Mouse (Mus musculus) gastrocnemius, adult 2 months (tissue): ENCODE results near the gene Ccnjl. TPM values are rescaled to one million over a fixed set of nuclear protein-coding genes. Genes with fewer than 3 reads are reported as not detected.

Experiments
- DNase-seq: peaks from one replicate; pipeline ENCODE4 v3.0.0; 2022
- H3K27ac ChIP-seq: fragments of 200-600 bp; 2 replicates; pipeline ENCODE4 v1.8.1; 2022; ENCODE audit warnings: mild to moderate bottlenecking
- H3K4me3 ChIP-seq: fragments of 200-600 bp; 2 replicates; pipeline ENCODE4 v1.8.1; 2022; ENCODE audit warnings: mild to moderate bottlenecking, moderate library complexity
- CTCF ChIP-seq: fragments of 200-600 bp; IDR thresholded peaks from 2 replicates; pipeline ENCODE4 v1.8.1; 2022; ENCODE audit warnings: antibody characterized with exemption, mild to moderate bottlenecking, moderate library complexity
- intact Hi-C: fragments of 180-260 bp; cut with DNase I; formaldehyde crosslinking; loops from one replicate; pipeline ENCODE4 v1.15.1; 2025
- long read RNA-seq, 2 experiments: library from polyadenylated mRNA; stranded (forward); transcript quantifications; one replicate each; pipeline ENCODE4 v2.0.0; 2021
- total RNA-seq, 2 experiments: library from RNA; stranded (reverse); gene quantifications; 2 replicates each; pipeline ENCODE4 v1.2.3; 2021

Gene Ccnjl
- under 1 TPM in 1 of 2 experiments, not detected in 1; 0.33 TPM for total RNA-seq
- long read RNA-seq, experiment 1: 0 reads
- long read RNA-seq, experiment 2: 0 reads

- DNase-seq: peak; percentile 59
- Histone ChIP-seq H3K4me3 (peak within 1 kb of the TSS; percentile 83), H3K27ac (peak within 1 kb of the TSS; percentile 44)
- intact Hi-C loops: no loop called here
- peak; percentile 43 for TF ChIP-seq CTCF
Observed at GRCm38 (mm10) chr11:43528683-43529499, at the start of gene Ccnjl. Gene Ccnjl (plus strand): TSS chr11:43528784.

DNA sequence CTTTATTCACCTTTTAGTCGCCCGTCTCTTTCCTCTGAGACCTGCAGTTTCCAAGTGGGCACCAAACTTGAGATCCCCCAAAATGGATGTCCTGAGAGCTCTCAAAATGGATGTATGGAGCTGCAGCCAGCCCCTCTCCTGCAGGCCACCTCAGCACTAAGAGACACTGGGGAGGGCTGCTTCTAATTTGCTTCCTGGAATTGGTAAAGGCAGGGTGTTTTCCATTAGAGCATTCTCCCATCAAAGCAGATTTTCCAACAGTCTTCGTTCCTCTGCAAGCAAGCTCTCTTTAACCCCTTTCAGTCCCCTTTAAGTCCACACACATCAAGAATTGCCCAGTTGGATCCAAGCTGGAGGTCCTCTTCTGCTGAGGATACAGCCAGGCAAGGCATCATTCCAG lies 49.2 kb upstream of the Ccnjl start:
- no peak for TF ChIP-seq CTCF
- 0 out of 2 replicates have a peak overlapping the region, but pooled peaks have one; percentile 8 for H3K27ac ChIP-seq

DNA sequence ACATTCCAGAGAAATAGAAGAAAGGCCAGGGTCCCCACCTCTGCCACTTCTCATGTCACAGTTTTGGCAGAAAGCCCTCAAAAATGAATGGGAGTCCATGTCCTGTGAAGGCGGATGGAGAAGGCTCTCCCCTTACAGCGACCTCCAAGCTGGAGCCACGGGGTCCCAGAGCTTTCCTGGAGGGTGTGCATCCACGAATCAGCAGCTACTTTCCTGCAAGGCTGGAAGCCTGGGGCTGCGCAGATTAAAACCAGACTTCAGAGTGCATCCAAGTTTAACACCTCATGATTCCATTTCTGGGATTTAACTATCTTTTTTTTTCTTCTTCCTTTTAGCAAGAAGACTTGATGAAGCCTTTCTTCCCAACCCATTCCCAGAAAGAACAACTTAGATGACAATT lies 48.0 kb upstream of the Ccnjl start:
- H3K27ac ChIP-seq: no peak overlapping the region; the same call in 1 of the 2 replicates
- no peak overlapping the region for H3K4me3 ChIP-seq
- intact Hi-C loops: no loop called here
- no peak for TF ChIP-seq CTCF
- DNase-seq: no peak

More for the DNA sequence above, 49.2 kb upstream of the Ccnjl start:
- intact Hi-C loops: no loop called here
- no peak overlapping the region for H3K4me3 ChIP-seq
- no peak for DNase-seq

DNA sequence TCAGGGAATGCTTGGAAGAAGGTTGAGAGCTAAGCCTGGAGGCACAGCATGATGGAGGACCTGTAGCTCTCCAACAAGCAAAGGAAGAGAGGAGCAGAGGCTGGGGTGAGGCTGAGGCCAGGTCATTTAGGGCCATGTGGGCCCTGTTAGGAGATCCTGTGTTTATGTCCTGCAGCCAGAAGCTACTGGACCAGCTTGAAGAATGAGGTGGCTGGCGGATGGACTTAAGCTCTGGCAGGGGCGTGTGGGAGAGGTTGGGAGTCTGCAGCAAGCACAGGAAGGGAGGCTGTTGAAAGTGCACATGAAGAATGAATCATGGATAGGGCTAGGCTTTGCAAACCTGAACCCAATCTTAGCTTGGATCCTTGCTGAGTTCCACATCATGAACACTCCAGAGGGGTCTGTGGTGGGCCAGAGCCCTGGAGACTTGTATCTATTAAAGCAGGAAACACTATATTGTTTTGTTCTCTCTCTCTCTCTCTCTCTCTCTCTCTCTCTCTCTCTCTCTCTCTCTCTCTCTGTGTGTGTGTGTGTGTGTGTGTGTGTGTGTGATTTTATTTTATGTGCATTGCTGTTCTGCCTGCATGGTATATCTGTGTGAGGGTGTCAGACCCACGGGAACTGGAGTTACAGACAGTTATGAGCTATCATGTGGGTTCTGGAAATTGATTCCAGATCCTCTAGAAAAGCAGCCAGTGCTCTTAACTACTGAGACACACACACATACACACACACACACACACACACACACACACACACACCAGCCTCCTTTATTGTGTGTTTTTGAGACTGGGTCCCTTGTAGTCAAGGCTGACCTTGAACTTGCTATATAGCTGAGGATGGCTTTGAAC lies 46.7 kb upstream of the Ccnjl start:
- H3K4me3 ChIP-seq: no peak overlapping the region
- DNase-seq: peak; percentile 57
- TF ChIP-seq CTCF: no peak
- peak overlapping the region; percentile 40; the same call in 1 of the 2 replicates for H3K27ac ChIP-seq
- intact Hi-C loops: no loop called here

DNA sequence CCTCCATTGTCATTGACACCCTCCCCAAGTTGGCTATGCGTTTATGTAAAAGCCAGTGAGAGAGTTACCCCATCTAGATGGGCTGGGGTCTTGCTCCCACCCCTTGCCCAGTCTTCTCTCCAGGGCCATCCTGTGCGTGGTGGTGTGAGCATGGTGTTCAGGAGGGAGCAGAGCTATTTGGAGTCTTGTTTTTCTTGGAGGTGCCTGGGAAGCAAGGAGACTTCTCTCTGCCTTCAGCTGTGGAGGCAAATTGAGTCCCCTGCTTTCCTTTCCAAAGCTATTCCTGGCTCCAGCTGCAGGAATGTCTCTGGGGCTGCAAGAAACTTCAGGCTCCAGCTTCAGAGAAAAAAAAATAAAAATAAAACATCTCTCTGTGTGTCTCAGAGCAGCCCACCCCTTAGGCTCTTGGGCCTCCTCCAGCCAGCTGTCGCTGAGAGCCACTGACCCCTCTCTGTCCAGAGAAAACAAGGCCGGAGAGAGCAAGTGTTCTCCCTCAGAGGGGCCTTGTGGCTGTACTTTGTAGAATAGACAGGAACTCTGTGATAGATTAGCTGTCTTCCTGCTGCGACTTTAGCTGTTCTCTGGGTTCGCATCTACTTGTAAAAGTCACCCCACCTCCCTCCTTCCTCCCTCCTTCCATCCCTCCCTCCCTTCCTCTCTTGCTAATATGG lies 45.3 kb upstream of the Ccnjl start:
- H3K4me3 ChIP-seq: no peak overlapping the region
- DNase-seq: peak; percentile 59
- TF ChIP-seq CTCF: no peak
- intact Hi-C loops: no loop called here
- peak overlapping the region; percentile 66 for H3K27ac ChIP-seq

DNA sequence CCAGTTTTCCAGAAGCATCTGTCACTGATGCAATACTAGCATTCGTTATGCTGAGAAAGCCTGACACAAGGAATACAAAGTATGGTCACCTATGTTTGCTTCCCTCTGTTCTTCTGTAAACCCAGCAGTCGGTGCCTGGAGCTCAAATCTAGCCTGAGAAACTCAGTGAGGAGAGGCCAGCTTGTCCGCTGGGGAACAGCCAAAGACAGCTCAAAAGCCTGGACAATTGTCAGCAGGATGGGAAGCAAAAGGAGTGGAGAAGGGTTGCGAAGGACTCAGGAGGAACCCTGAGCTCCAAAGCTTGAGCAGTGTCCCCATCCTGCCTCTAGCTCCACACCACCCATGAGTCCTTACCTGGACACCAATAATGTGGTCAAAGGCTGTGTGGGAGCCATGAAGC lies 44.5 kb upstream of the Ccnjl start:
- TF ChIP-seq CTCF: no peak
- peak overlapping the region; percentile 66 for H3K27ac ChIP-seq
- intact Hi-C loops: no loop called here
- no peak overlapping the region for H3K4me3 ChIP-seq
- no peak for DNase-seq

DNA sequence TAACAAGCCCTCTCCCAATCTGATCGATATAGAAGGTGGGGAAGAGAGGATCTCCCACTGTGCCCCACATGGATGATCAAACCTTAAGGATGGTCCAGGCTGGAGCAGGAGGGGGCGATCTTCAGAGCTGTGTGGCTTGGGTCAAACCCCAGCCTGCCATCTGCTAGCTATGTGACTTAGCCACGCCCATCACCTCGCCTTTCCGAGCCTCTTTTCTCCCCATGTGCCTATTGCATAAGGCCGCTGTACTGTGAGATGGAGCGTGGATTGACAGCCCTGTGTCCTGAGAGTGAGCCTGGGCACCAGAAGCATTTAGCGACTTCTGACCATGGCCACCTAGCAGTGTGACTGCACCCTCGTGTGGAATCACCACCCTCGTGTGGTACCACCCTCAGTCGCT lies 43.9 kb upstream of the Ccnjl start:
- intact Hi-C loops: no loop called here
- TF ChIP-seq CTCF: no peak

GRCm38 (mm10) chr11:43485855-43486254 lies 42.7 kb upstream of the Ccnjl start:
- intact Hi-C loops: no loop called here
- H3K27ac ChIP-seq: no peak overlapping the region
- TF ChIP-seq CTCF: no peak

More for the DNA sequence above, 43.9 kb upstream of the Ccnjl start:
- no peak for DNase-seq
- H3K27ac ChIP-seq: peak overlapping the region; percentile 66; the same call in 1 of the 2 replicates
- H3K4me3 ChIP-seq: no peak overlapping the region

DNA sequence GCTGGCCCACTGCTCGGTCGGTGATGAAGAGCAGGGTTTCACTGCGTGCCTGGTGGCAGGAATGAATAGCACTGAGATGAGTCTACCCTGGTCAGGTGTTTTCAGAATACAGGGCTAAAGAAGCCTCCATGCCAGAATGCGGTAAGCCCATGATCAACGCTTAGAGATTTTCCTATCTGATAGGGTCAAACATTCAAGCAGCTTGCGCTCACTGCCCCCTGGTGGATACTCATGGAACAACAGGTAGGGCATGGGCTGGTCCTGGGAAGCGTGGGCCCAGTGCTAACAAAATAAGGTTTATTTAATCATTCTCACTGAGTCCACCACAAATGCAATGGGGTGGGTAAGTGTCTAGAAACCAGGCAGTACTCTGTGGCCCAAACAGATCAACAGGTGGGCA lies 35.9 kb upstream of the Ccnjl start:
- TF ChIP-seq CTCF: peak; percentile 99
- H3K4me3 ChIP-seq: no peak overlapping the region
- intact Hi-C loops: loop anchor here (10.0 kb wide), 2 partner anchors 122 to 252 kb away; partner anchors contain the start of gene Ttc1
- H3K27ac ChIP-seq: no peak overlapping the region
- DNase-seq: peak; percentile 80

More at GRCm38 (mm10) chr11:43485855-43486254, 42.7 kb upstream of the Ccnjl start:
- DNase-seq: no peak
- no peak overlapping the region for H3K4me3 ChIP-seq

GRCm38 (mm10) chr11:43493815-43494409 lies 34.7 kb upstream of the Ccnjl start:
- TF ChIP-seq CTCF: peak; percentile 80
- Histone ChIP-seq H3K4me3 (no peak overlapping the region), H3K27ac (no peak overlapping the region)
- intact Hi-C loops: loop anchor here (1.0 to 10.0 kb wide), 3 partner anchors 92 to 251 kb away; partner anchors contain the start of gene Ttc1
- DNase-seq: peak; percentile 71

GRCm38 (mm10) chr11:43495037-43495436 lies 33.5 kb upstream of the Ccnjl start:
- no peak overlapping the region for H3K27ac ChIP-seq
- intact Hi-C loops: loop anchor here (10.0 kb wide), 2 partner anchors 120 to 250 kb away; partner anchors contain the start of gene Ttc1
- DNase-seq: no peak
- no peak overlapping the region for H3K4me3 ChIP-seq
- TF ChIP-seq CTCF: no peak

GRCm38 (mm10) chr11:43495532-43495931 lies 33.1 kb upstream of the Ccnjl start:
- H3K4me3 ChIP-seq: no peak overlapping the region
- intact Hi-C loops: loop anchor here (10.0 kb wide), 2 partner anchors 119 to 249 kb away; partner anchors contain the start of gene Ttc1

More at GRCm38 (mm10) chr11:43495532-43495931, 33.1 kb upstream of the Ccnjl start:
- no peak overlapping the region for H3K27ac ChIP-seq
- TF ChIP-seq CTCF: no peak
- DNase-seq: peak; percentile 64
